Mouse (Mus musculus): ENCODE measurements around the gene Tspo. TPM values are rescaled to one million over a fixed set of nuclear protein-coding genes. Genes with fewer than 3 reads are reported as not detected.

Gene Tspo
- total and polyA plus RNA-seq, 3 experiments, result 298 to 1,564 (median 606) TPM

DNA sequence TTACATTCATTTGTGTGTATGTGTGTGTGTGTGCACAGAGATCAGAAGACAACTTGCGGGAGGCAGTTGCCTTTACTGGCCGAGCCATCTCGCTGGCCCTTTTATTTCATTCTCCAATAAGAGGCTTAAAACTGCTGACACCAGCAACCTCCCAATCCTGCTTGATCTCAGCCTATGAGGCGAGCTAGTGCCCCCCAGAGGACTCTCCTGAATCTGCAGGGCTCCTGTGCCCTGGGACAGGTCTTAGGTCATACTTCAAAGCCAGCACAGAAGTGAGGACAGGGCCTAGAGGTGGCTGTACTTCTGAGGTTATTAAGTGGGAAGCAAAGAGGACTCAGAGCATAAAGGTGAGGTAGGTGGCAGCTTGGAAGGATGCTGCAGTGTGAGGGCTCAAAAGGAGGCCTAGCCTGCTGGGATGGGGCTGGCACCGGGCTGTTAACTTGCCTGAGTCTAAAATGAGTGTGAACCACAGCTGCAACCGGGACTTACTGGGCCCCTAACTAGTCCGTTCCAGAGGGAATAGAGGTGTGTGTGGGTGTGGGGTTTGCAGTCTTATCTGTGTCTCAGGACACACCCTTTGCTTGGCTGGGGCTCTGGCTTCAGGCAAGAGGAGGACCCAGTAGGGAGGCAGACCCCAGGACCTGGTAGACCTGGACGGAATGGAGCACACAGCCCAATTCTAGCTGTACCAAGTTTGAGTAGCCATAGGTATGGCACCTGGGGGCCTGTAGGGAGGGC is 20.2 kb downstream of the Tspo start:
- peak; percentile 78 for DNase-seq

DNA sequence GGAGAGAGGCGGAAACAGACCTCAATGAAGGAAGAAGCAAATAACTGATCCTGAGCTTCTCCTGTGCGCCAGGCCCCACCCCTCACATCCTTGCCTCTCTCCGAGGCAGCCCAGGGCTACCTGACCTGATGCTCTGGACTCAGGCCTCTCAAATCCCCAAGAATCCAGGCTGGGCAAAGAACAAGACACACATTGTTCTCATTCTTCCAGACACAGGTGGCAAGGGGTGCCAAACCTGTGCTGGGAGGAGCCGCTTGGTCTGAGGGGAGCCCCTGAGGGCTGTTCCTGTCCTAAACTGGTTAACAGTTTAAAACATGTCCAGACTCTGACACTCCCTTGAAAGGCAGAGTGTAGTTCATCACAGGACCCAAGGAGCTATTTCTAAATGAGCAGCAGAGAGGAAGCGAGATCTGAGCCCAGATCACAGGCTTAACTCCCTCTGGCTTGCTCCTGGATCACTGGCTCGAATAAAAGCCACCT is 21.4 kb downstream of the Tspo start:
- DNase-seq, result no peak

- no peak for DNase-seq
Measured at GRCm38 (mm10) chr15:83590841-83591240, 27.4 kb downstream of the Tspo start.

GRCm38 (mm10) chr15:83591758-83592157 is 28.4 kb downstream of the Tspo start:
- DNase-seq, result no peak

GRCm38 (mm10) chr15:83592260-83593188 is 29.1 kb downstream of the Tspo start:
- no peak for DNase-seq

DNA sequence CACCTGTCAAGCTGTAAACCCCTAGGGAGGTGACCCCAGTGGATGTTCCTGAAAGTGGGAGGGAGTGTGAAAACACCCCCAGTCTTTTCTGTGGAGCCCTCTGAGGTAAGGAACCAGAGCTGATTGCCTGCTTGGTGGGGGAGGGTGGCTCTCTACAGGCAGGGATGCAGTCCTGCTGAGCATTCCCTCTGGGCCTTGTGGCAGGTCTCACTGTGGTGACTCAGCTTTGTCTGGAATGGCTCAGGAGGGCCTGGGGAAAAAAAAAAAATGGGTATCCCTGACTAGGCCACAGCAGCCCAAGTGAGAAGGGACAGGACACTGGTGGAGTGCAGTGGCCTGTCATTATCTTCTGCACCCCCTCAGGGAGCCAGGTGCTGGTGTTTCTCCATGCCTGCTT is 29.8 kb downstream of the Tspo start:
- DNase-seq, result peak; percentile 68

- no peak for DNase-seq
Measured at GRCm38 (mm10) chr15:83593702-83594512, 30.5 kb downstream of the Tspo start.

DNA sequence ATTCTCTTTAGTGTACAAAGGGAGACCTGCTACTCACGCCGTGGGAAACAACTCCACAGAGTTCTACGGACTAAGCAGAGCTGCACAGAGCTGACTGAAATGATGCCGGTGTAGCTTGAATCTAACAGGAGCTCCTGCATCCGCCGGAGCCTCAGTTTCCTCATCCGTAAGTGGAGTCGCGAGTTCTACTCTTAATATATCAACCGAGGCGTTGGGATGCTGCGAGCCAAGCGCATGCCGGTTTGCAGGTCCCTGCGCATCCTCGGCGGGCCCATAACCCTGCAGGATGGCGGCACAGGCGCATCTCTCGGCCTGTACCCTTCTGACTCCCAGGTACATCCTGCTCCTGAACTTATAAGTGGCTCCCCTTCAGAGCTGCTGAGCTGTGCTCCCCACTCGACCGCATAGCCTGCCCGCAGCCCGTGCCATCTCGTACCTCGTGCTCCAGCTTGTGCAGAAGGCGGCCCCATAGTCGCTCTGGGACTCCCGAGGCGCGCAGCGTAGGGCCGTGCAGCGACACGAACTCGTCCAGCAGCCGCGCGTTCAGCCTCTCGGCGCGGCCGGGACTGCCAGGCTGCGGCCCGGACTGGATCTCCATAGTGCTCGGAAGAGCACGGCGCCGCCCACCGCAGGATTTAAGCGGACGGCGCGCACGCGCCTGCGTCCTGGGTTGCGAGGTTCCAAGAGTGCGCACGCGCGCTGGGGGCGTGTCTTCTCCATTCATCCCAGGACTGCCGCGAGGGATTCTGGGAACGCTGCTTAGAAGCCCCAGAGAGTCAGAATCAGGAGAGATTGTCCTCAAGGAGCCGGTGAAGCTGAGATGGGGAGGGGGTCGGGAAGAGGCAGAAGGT is 31.3 kb downstream of the Tspo start, which contains the start of gene Ttll12:
TSS of gene Ttll12 (minus strand) at position 645 of the 851 bp plus-strand sequence.
- DNase-seq, result peak; percentile 96

DNA sequence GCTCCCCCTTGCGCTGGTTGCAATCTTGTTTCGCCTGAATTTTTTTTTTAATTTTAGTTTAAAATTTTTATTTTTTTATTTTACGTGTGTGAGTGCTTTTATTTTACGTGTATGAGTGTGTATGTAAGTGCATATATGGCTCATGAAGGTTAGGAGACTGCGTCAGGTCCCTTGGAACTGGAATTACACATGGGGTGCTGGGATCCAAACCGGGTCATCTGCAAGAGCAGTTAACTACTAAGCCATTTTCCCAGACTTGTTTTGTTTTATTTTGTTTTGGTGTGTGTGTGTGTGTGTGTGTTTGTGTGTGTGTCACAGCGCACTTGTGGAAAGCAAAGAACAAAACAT is 31.9 kb downstream of the Tspo start:
- no peak for DNase-seq

DNA sequence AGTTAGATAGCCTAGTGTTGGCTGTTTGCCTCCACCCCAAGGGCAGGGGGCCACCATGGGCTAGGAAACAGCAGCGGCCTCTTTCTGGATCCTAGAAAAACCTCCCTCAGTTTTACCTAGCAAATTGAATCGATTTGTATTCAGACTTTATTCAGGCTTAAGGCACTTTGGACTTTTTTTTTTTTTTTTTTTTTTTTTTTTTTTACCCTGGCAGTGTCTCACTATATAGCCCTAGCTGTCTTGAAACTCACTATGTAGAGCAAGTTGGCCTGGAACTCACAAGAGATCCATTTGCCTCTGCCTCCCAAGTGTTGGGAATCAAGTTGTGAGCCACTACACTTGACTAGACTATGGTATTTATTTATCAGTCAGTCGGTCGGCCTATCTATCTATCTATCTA is 33.4 kb downstream of the Tspo start:
- DNase-seq, result no peak

DNA sequence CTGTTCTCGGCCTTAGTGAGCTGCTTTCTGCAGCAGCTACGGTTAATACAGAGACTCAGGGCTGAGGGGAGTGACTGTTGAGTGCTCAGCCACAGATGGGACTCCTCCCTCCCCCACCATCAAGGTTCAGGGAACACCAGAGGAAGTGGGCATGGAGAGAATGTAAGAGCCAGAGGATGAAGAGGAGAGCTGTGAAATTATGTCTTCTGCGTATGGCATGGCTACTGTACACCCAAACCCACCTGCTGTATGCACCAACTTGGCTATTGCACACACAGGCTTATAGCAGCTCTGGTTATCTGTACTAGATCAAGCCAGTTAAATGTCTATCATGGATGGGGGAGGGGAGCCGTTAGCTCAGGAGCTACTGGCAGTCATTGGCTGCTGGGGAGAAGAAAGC is 37.8 kb downstream of the Tspo start:
- no peak for DNase-seq

DNA sequence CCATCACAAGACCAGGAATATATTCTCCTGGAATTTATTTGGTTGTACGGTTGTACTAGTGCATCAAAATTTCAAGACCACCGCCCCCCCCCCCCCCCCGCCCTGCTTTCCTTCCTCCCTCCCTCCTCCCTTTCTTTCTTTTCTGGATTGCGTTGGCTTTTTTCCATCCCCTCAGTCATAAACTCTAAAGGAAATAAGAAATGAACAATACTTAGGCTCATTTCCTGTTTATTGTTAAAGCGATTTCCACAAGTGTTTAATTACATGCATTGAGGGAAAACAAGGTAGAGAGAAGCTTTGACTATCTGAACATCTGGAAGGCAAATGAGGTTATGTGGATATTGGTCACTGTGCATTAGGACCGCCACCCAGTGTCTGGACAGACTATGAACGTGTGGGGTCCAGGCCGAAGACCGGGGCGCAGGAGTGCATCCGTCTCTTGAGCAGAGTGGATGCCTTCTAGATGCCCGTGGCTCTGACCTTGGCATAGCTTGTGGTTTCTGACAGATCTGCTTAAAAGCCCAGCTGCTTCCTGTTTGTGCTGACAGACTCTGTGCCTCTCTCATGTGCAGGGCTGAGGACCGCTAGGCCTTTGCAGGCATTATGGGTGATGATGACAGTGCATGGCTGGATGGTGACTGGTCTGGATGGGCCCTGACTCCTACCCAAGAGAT is 39.1 kb downstream of the Tspo start:
- peak; percentile 60 for DNase-seq

DNA sequence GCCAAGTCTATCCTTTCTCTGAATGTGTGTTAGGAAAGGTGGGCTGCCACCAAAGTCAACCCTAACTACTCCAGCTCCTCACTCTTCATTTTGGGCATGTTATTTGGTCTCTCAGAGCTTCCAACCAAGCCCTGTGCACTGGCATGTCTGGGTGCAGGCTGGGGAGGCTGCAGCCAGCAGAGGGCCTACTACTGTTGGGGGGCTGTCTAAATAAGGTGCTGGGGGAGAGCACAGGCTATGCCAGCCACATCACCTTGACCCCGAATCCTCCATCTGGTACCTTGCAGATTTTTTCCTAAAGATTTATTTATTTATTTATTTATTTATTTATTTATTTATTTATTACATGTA is 39.6 kb downstream of the Tspo start:
- DNase-seq, result no peak

DNA sequence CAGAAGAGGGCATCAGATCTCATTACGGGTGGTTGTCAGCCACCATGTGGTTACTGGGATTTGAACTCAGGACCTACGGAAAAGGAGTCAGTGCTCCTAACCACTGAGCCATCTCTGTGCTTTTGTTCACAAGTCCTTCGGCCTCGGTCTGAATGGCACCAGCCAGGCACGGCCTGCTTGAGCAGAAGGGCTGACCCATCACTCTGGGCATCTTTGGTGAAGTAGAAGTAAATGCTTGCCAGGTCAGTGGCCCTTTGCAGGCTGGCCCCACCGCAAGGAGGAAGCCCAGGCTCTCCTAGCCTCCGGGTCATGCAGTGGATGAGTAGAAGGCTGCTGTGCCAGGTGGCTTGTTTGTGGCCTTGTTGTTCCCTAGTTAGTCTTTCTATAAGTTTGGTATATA is 40.0 kb downstream of the Tspo start:
- DNase-seq, result no peak

DNA sequence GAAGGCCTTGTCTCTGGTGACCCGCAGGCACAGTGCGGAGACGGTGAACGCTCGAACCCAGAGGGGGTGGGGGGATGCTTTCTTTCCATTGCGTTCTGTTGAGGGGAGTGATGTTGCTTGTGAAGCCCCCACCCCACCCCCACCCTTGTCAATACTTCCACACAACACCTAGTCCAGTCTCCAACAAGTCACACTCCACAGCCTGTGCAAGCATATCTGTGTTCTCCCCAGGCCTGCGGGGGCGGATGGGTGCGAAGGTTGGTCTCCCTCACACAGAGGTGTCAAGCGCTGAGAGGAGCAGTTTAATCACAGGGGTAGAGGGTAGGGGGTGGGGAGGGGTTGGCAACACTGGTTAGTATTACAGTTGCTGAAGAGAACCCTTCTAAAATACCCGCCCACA is 42.8 kb downstream of the Tspo start:
- DNase-seq, result no peak

GRCm38 (mm10) chr15:83606700-83607099 is 43.3 kb downstream of the Tspo start:
- DNase-seq, result no peak

DNA sequence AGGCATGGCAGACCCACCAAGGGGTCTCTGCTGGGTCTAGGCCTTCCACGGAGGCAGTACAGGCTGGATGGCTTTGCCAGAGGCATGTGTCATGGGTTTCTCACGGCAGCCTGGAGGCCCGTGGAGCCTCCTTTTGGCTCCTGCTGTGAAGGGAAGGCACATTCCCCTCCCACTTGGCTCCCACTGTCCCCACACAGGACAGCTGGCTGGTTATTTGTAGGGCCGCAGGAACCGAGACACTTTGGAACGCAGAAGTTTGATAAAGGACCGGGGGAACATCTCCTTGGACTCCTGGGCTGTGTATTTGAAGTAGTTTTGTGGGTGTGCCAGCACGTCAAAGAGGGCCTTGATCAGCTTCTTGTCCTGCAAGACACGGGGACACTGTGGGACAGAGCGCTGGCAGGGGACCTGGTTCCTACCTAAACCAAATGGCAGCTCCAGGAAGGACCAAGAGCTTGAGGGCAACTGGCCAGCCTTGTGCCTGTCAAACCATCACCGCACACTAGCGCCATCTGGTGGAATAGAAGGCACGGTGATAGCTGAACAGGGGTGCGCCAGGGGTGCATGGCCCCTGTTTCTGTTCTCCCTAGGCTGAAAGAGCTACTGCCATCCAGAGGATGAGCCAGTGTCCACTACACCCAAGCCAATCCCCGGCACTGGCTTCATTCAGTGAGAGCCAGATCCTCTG is 43.9 kb downstream of the Tspo start:
- peak; percentile 74 for DNase-seq

GRCm38 (mm10) chr15:83615245-83615644 is 51.9 kb downstream of the Tspo start:
- no peak for DNase-seq
